Mouse (Mus musculus): ENCODE measurements around the gene P4hb. TPM values are rescaled to one million over a fixed set of nuclear protein-coding genes. Genes with fewer than 3 reads are reported as not detected.

P4hb gene
- polyA plus RNA-seq, 1 experiment = 139 TPM

- DNase-seq = no peak
- TF ChIP-seq CTCF (IDR thresholded peaks at IDR 0.05; ENCODE audit: borderline replicate concordance, control insufficient read depth, extremely low read depth, insufficient read depth, low read length, poor library complexity) (no peak), POLR2A (IDR thresholded peaks at IDR 0.05; ENCODE audit: control insufficient read depth, extremely low read depth, insufficient read depth, low read length, poor library complexity) (no peak)
- 95% methylated on average over 28 of the region's 28 CpGs for WGBS
- Histone ChIP-seq H3K36me3 (ENCODE audit: control insufficient read depth, insufficient read depth, low read length) (no peaks in the 10 kb centered on the region), H3K27me3 (ENCODE audit: control insufficient read depth, insufficient read depth, low read length) (no peaks in the 10 kb centered on the region), H3K4me3 (ENCODE audit: control insufficient read depth, insufficient read depth, low read length) (peak within 1 kb of the TSS; percentile 56), H3K27ac (ENCODE audit: control insufficient read depth, insufficient read depth, low read length) (no peak within 1 kb of the TSS), H3K4me1 (replicated peaks; ENCODE audit: control insufficient read depth, insufficient read depth, low read length) (peaks cover 24% of the 10 kb centered on the region)
Measured at GRCm38 (mm10) chr11:120550810-120551440, 22.1 kb downstream of the P4hb start, which contains the start of gene Ppp1r27. Ppp1r27 (minus strand) TSS chr11:120551132.

GRCm38 (mm10) chr11:120549986-120550809 is 22.9 kb downstream of the P4hb start:
- Histone ChIP-seq H3K4me1 (replicated peaks; ENCODE audit: control insufficient read depth, insufficient read depth, low read length) (peaks cover 24% of the 10 kb centered on the region), H3K4me3 (ENCODE audit: control insufficient read depth, insufficient read depth, low read length) (peak overlapping the region; percentile 56)
- WGBS = 69% methylated on average over 11 of the region's 11 CpGs

GRCm38 (mm10) chr11:120549168-120549945 is 23.7 kb downstream of the P4hb start, which contains the start of gene Mcrip1:
Mcrip1 (minus strand) TSS chr11:120549727.
- Histone ChIP-seq H3K4me3 (ENCODE audit: control insufficient read depth, insufficient read depth, low read length) (peak within 1 kb of the TSS; percentile 81), H3K4me1 (replicated peaks; ENCODE audit: control insufficient read depth, insufficient read depth, low read length) (peaks cover 24% of the 10 kb centered on the region), H3K27me3 (ENCODE audit: control insufficient read depth, insufficient read depth, low read length) (no peaks in the 10 kb centered on the region), H3K27ac (ENCODE audit: control insufficient read depth, insufficient read depth, low read length) (peak within 1 kb of the TSS; percentile 29; the same call in 1 of the 2 replicates), H3K36me3 (ENCODE audit: control insufficient read depth, insufficient read depth, low read length) (peaks cover 3% of the 10 kb centered on the region)
- TF ChIP-seq POLR2A (IDR thresholded peaks at IDR 0.05; ENCODE audit: control insufficient read depth, extremely low read depth, insufficient read depth, low read length, poor library complexity) (peak; percentile 74), CTCF (IDR thresholded peaks at IDR 0.05; ENCODE audit: borderline replicate concordance, control insufficient read depth, extremely low read depth, insufficient read depth, low read length, poor library complexity) (no peak)
- peak; percentile 96 for DNase-seq
- whole genome bisulfite sequencing = under 1% methylated on average over 78 of the region's 87 CpGs

More at GRCm38 (mm10) chr11:120549986-120550809, 22.9 kb downstream of the P4hb start:
- H3K27ac ChIP-seq (ENCODE audit: control insufficient read depth, insufficient read depth, low read length) = no peak overlapping the region
- no peaks in the 10 kb centered on the region for H3K27me3 ChIP-seq (ENCODE audit: control insufficient read depth, insufficient read depth, low read length)
- H3K36me3 ChIP-seq (ENCODE audit: control insufficient read depth, insufficient read depth, low read length) = no peaks in the 10 kb centered on the region
- no peak for DNase-seq
- TF ChIP-seq CTCF (IDR thresholded peaks at IDR 0.05; ENCODE audit: borderline replicate concordance, control insufficient read depth, extremely low read depth, insufficient read depth, low read length, poor library complexity) = no peak
- TF ChIP-seq POLR2A (IDR thresholded peaks at IDR 0.05; ENCODE audit: control insufficient read depth, extremely low read depth, insufficient read depth, low read length, poor library complexity) = no peak

GRCm38 (mm10) chr11:120548786-120549167 is 24.3 kb downstream of the P4hb start:
- Histone ChIP-seq H3K4me1 (replicated peaks; ENCODE audit: control insufficient read depth, insufficient read depth, low read length) (peaks cover 24% of the 10 kb centered on the region), H3K27ac (ENCODE audit: control insufficient read depth, insufficient read depth, low read length) (peak overlapping the region; percentile 29; the same call in 1 of the 2 replicates), H3K4me3 (ENCODE audit: control insufficient read depth, insufficient read depth, low read length) (peak overlapping the region; percentile 81), H3K27me3 (ENCODE audit: control insufficient read depth, insufficient read depth, low read length) (no peaks in the 10 kb centered on the region), H3K36me3 (ENCODE audit: control insufficient read depth, insufficient read depth, low read length) (peaks cover 7% of the 10 kb centered on the region)
- TF ChIP-seq CTCF (IDR thresholded peaks at IDR 0.05; ENCODE audit: borderline replicate concordance, control insufficient read depth, extremely low read depth, insufficient read depth, low read length, poor library complexity) (no peak), POLR2A (IDR thresholded peaks at IDR 0.05; ENCODE audit: control insufficient read depth, extremely low read depth, insufficient read depth, low read length, poor library complexity) (no peak)
- DNase-seq = no peak
- WGBS = 9% methylated on average over 7 of the region's 7 CpGs

GRCm38 (mm10) chr11:120548214-120548613 is 24.8 kb downstream of the P4hb start:
- Histone ChIP-seq H3K4me3 (ENCODE audit: control insufficient read depth, insufficient read depth, low read length) (no peak overlapping the region), H3K27ac (ENCODE audit: control insufficient read depth, insufficient read depth, low read length) (no peak overlapping the region), H3K36me3 (ENCODE audit: control insufficient read depth, insufficient read depth, low read length) (peaks cover 10% of the 10 kb centered on the region), H3K27me3 (ENCODE audit: control insufficient read depth, insufficient read depth, low read length) (no peaks in the 10 kb centered on the region), H3K4me1 (replicated peaks; ENCODE audit: control insufficient read depth, insufficient read depth, low read length) (peaks cover 24% of the 10 kb centered on the region)
- TF ChIP-seq CTCF (IDR thresholded peaks at IDR 0.05; ENCODE audit: borderline replicate concordance, control insufficient read depth, extremely low read depth, insufficient read depth, low read length, poor library complexity) (no peak), POLR2A (IDR thresholded peaks at IDR 0.05; ENCODE audit: control insufficient read depth, extremely low read depth, insufficient read depth, low read length, poor library complexity) (no peak)
- DNase-seq = no peak
- 76% methylated on average over 3 of the region's 3 CpGs for WGBS

- no peaks in the 10 kb centered on the region for H3K27me3 ChIP-seq (ENCODE audit: control insufficient read depth, insufficient read depth, low read length)
- H3K36me3 ChIP-seq (ENCODE audit: control insufficient read depth, insufficient read depth, low read length) = peaks cover 16% of the 10 kb centered on the region
- H3K4me1 ChIP-seq (replicated peaks; ENCODE audit: control insufficient read depth, insufficient read depth, low read length) = peaks cover 24% of the 10 kb centered on the region
- no peak overlapping the region for H3K4me3 ChIP-seq (ENCODE audit: control insufficient read depth, insufficient read depth, low read length)
- no peak for TF ChIP-seq POLR2A (IDR thresholded peaks at IDR 0.05; ENCODE audit: control insufficient read depth, extremely low read depth, insufficient read depth, low read length, poor library complexity)
- no peak for TF ChIP-seq CTCF (IDR thresholded peaks at IDR 0.05; ENCODE audit: borderline replicate concordance, control insufficient read depth, extremely low read depth, insufficient read depth, low read length, poor library complexity)
- peak; percentile 23 for DNase-seq
- no peak overlapping the region for H3K27ac ChIP-seq (ENCODE audit: control insufficient read depth, insufficient read depth, low read length)
- WGBS = 49% methylated on average over 2 of the region's 2 CpGs
Measured at GRCm38 (mm10) chr11:120547469-120547868, 25.6 kb downstream of the P4hb start.

Data from thymus, adult 2 months (tissue).